Comparison of ENCODE assay signal across 10 mouse cellular contexts in genomic region chr8:70223341-70223740, GRCm38 (mm10). TPM values are rescaled to one million over a fixed set of nuclear protein-coding genes. Genes with fewer than 3 reads are reported as not detected.
A peak's percentile ranks its signal among the peaks of the same experiment; 100 is the strongest.
DNase-seq lines count a peak whose midpoint lies in the region; ATAC-seq and TF ChIP-seq lines count a peak whose summit lies in the region.
"Had no signal": no experiment of that assay in that cellular context is flagged by ENCODE, and none has a peak within 500 bp of the region (broad histone marks: within the 10 kb centered on the region; RNA-seq: fewer than 3 reads in every experiment).

No protein-coding gene starts in this region.

- H3K27me3 ChIP-seq in neural tube, embryonic 15.5 days (replicated peaks): no peaks in the 10 kb centered on the region
- H3K27me3 ChIP-seq in hindbrain, postnatal 0 days (ENCODE audit: insufficient read depth, low read length): no peaks in the 10 kb centered on the region
- H3K27me3 ChIP-seq in forebrain, embryonic 11.5 days (ENCODE audit: control insufficient read depth, insufficient read depth, low read length): no peaks in the 10 kb centered on the region

- H3K9me3 ChIP-seq in neural tube, embryonic 15.5 days (replicated peaks): no peaks in the 10 kb centered on the region
- no peaks in the 10 kb centered on the region for H3K9me3 ChIP-seq in hindbrain, postnatal 0 days (ENCODE audit: low read length)
- H3K9me3 ChIP-seq in forebrain, embryonic 11.5 days (ENCODE audit: control insufficient read depth, low read length): no peaks in the 10 kb centered on the region
- H3K9me3 ChIP-seq: G1E had no signal

- no peak overlapping the region for H3K4me2 ChIP-seq in neural tube, embryonic 15.5 days
- no peak overlapping the region for H3K4me2 ChIP-seq in hindbrain, postnatal 0 days (ENCODE audit: low read depth, low read length)
- no peak overlapping the region for H3K4me2 ChIP-seq in forebrain, embryonic 11.5 days (ENCODE audit: low read depth, low read length, severe bottlenecking)

- TF ChIP-seq CTCF in hindbrain, postnatal 0 days (IDR thresholded peaks at IDR 0.05; ENCODE audit: low read depth): peak; percentile 70

- H3K36me3 ChIP-seq in neural tube, embryonic 15.5 days: peaks cover 72% of the 10 kb centered on the region
- H3K36me3 ChIP-seq in hindbrain, postnatal 0 days (ENCODE audit: insufficient read depth, low read length): peaks cover 42% of the 10 kb centered on the region
- H3K36me3 ChIP-seq in forebrain, embryonic 11.5 days (ENCODE audit: control insufficient read depth, insufficient read depth, low read length): no peaks in the 10 kb centered on the region

- no peaks in the 10 kb centered on the region for H3K4me1 ChIP-seq in neural tube, embryonic 15.5 days
- H3K4me1 ChIP-seq in hindbrain, postnatal 0 days (ENCODE audit: insufficient read depth, low read length): no peaks in the 10 kb centered on the region
- no peaks in the 10 kb centered on the region for H3K4me1 ChIP-seq in forebrain, embryonic 11.5 days (replicated peaks; ENCODE audit: control insufficient read depth, insufficient read depth, low read length)

- 51% methylated on average over 6 of the region's 6 CpGs for WGBS in neural tube, embryonic 15.5 days
- WGBS in hindbrain, postnatal 0 days: 47% methylated on average over 6 of the region's 6 CpGs
- 54% methylated on average over 6 of the region's 6 CpGs for WGBS in forebrain, embryonic 11.5 days

- no peak for ATAC-seq in neural tube, embryonic 15.5 days (ENCODE audit: low FRiP score)
- no peak for ATAC-seq in hindbrain, postnatal 0 days
- peak; percentile 60; the same call in 1 of the 2 replicates for ATAC-seq in megakaryocyte progenitor cell, adult 5-6 weeks (replicated peaks; ENCODE audit: poor library complexity)
- ATAC-seq in forebrain, embryonic 11.5 days (replicated peaks; ENCODE audit: low FRiP score): no peak

- no peak overlapping the region for H3K4me3 ChIP-seq in neural tube, embryonic 15.5 days (replicated peaks)
- H3K4me3 ChIP-seq in hindbrain, postnatal 0 days (ENCODE audit: low read length): no peak overlapping the region
- H3K4me3 ChIP-seq in forebrain, embryonic 11.5 days (ENCODE audit: low read depth, low read length): no peak overlapping the region

- DNase-seq in cerebellum, postnatal 14 days: peak; percentile 58 to 63
- no peak for DNase-seq in cerebellum, adult 9-10 months
- DNase-seq in neural tube, embryonic 10.5 days (ENCODE audit: extremely low spot score, low spot score): peak; percentile 28
- peak; percentile 54 to 67 for DNase-seq in cerebellum, postnatal 25 days
- DNase-seq in hindbrain, postnatal 0 days (ENCODE audit: low spot score): peak; percentile 48
- DNase-seq in forebrain, embryonic 11.5 days (ENCODE audit: low spot score): no peak

- no peak overlapping the region for H3K9ac ChIP-seq in neural tube, embryonic 15.5 days (replicated peaks)
- no peak overlapping the region for H3K9ac ChIP-seq in hindbrain, postnatal 0 days (replicated peaks; ENCODE audit: low read length)
- no peak overlapping the region for H3K9ac ChIP-seq in forebrain, embryonic 11.5 days (ENCODE audit: low read length)

- H3K27ac ChIP-seq in neural tube, embryonic 15.5 days (replicated peaks): no peak overlapping the region
- no peak overlapping the region for H3K27ac ChIP-seq in hindbrain, postnatal 0 days
- H3K27ac ChIP-seq in forebrain, embryonic 11.5 days (ENCODE audit: low read depth, low read length): no peak overlapping the region
- H3K27ac ChIP-seq: macrophage had no signal

RNA-seq across cellular contexts. Expression of gene Sugp2, which starts 10.7 kb away (rescaled TPM):
- 77.3 and 80.5 TPM in 2 replicates for polyA plus RNA-seq in neural tube, embryonic 15.5 days (2015; fragmentation: Nextera tagmentation; extraction: Ambion mirVana)
- 123 and 128 TPM in 2 replicates for total RNA-seq in hindbrain, postnatal 0 days (2014; rRNA removed)
- 56.7 and 61.4 TPM in 2 replicates for polyA plus RNA-seq in hindbrain, postnatal 0 days (2015; fragmentation: Nextera tagmentation; extraction: Ambion mirVana)
- 32.2 and 53.8 TPM in 2 replicates for total RNA-seq in megakaryocyte progenitor cell, adult 5-6 weeks (2015)
- total RNA-seq in megakaryocyte progenitor cell, adult 5-6 weeks (2017): 44.2 and 45.7 TPM in 2 replicates
- 60.4 and 74.7 TPM in 2 replicates for polyA plus RNA-seq in forebrain, embryonic 11.5 days (2014; fragmentation: Nextera tagmentation; extraction: Ambion mirVana)

RNA-seq across cellular contexts. Expression of gene Armc6, which starts 10.9 kb away (rescaled TPM):
- polyA plus RNA-seq in neural tube, embryonic 15.5 days (2015; fragmentation: Nextera tagmentation; extraction: Ambion mirVana): 106 and 112 TPM in 2 replicates
- total RNA-seq in hindbrain, postnatal 0 days (2014; rRNA removed): 108 TPM in 2 replicates
- 96.4 and 102 TPM in 2 replicates for polyA plus RNA-seq in hindbrain, postnatal 0 days (2015; fragmentation: Nextera tagmentation; extraction: Ambion mirVana)
- total RNA-seq in megakaryocyte progenitor cell, adult 5-6 weeks (2015): 7.1 and 9.2 TPM in 2 replicates
- total RNA-seq in megakaryocyte progenitor cell, adult 5-6 weeks (2017): 3.2 and 5.3 TPM in 2 replicates
- polyA plus RNA-seq in forebrain, embryonic 11.5 days (2014; fragmentation: Nextera tagmentation; extraction: Ambion mirVana): 31.2 and 35.7 TPM in 2 replicates

RNA-seq across cellular contexts. Expression of gene Slc25a42, which starts 11.2 kb away (rescaled TPM):
- polyA plus RNA-seq in neural tube, embryonic 15.5 days (2015; fragmentation: Nextera tagmentation; extraction: Ambion mirVana): 9.3 and 10.9 TPM in 2 replicates
- 12.0 and 17.1 TPM in 2 replicates for total RNA-seq in hindbrain, postnatal 0 days (2014; rRNA removed)
- 8.2 and 8.3 TPM in 2 replicates for polyA plus RNA-seq in hindbrain, postnatal 0 days (2015; fragmentation: Nextera tagmentation; extraction: Ambion mirVana)
- total RNA-seq in megakaryocyte progenitor cell, adult 5-6 weeks (2015): 2.5 and 2.8 TPM in 2 replicates
- 1.4 and 2.4 TPM in 2 replicates for total RNA-seq in megakaryocyte progenitor cell, adult 5-6 weeks (2017)
- polyA plus RNA-seq in forebrain, embryonic 11.5 days (2014; fragmentation: Nextera tagmentation; extraction: Ambion mirVana): 1.9 and 2.5 TPM in 2 replicates

RNA-seq across cellular contexts. Expression of gene Tmem161a, which starts 51.2 kb away (rescaled TPM):
- polyA plus RNA-seq in neural tube, embryonic 15.5 days (2015; fragmentation: Nextera tagmentation; extraction: Ambion mirVana): 51.1 and 54.0 TPM in 2 replicates
- total RNA-seq in hindbrain, postnatal 0 days (2014; rRNA removed): 53.7 and 72.4 TPM in 2 replicates
- 45.2 and 46.4 TPM in 2 replicates for polyA plus RNA-seq in hindbrain, postnatal 0 days (2015; fragmentation: Nextera tagmentation; extraction: Ambion mirVana)
- total RNA-seq in megakaryocyte progenitor cell, adult 5-6 weeks (2015): 9.0 and 16.0 TPM in 2 replicates
- 11.2 and 11.3 TPM in 2 replicates for total RNA-seq in megakaryocyte progenitor cell, adult 5-6 weeks (2017)
- 42.5 and 45.1 TPM in 2 replicates for polyA plus RNA-seq in forebrain, embryonic 11.5 days (2014; fragmentation: Nextera tagmentation; extraction: Ambion mirVana)

RNA-seq across cellular contexts. Expression of gene Homer3, which starts 59.3 kb away (rescaled TPM):
- polyA plus RNA-seq in neural tube, embryonic 15.5 days (2015; fragmentation: Nextera tagmentation; extraction: Ambion mirVana): 22.7 and 30.1 TPM in 2 replicates
- 40.3 and 42.3 TPM in 2 replicates for total RNA-seq in hindbrain, postnatal 0 days (2014; rRNA removed)
- 20.4 and 21.2 TPM in 2 replicates for polyA plus RNA-seq in hindbrain, postnatal 0 days (2015; fragmentation: Nextera tagmentation; extraction: Ambion mirVana)
- 4.2 and 5.8 TPM in 2 replicates for total RNA-seq in megakaryocyte progenitor cell, adult 5-6 weeks (2015)
- 8.9 and 9.9 TPM in 2 replicates for total RNA-seq in megakaryocyte progenitor cell, adult 5-6 weeks (2017)
- polyA plus RNA-seq in forebrain, embryonic 11.5 days (2014; fragmentation: Nextera tagmentation; extraction: Ambion mirVana): 87.6 and 91.4 TPM in 2 replicates

Comparison
In these comparisons a context has a peak if more than half of its experiments do, and no peak if none do; other contexts are left out.
1. DNase-seq: peak in cerebellum, postnatal 14 days (2 of 2), neural tube, embryonic 10.5 days (single experiment), cerebellum, postnatal 25 days (2 of 2) and hindbrain, postnatal 0 days (single experiment); none in cerebellum, adult 9-10 months (single experiment) and forebrain, embryonic 11.5 days (single experiment).